Mouse (Mus musculus) heart, adult 2 months (tissue): Measurements from ENCODE around the gene Zcchc3.

Source experiments
- CTCF ChIP-seq: fragments of 200-600 bp; IDR thresholded peaks from 2 replicates; pipeline ENCODE4 v1.8.1; 2022; ENCODE audit warnings: antibody characterized with exemption, mild to moderate bottlenecking, moderate library complexity
- EP300 ChIP-seq: fragments of 200-500 bp; IDR thresholded peaks from 2 replicates; pipeline ENCODE4 v1.6.1; 2011; ENCODE audit warnings: low read depth, low read length, control low read depth; ENCODE audit not compliant: insufficient read depth
- POLR2A ChIP-seq: fragments of 200-500 bp; IDR thresholded peaks from 2 replicates; pipeline ENCODE4 v1.6.1; 2011; ENCODE audit warnings: mild to moderate bottlenecking, low read depth, low read length, control low read depth; ENCODE audit not compliant: insufficient read depth

- no peak for TF ChIP-seq CTCF
- no peak for TF ChIP-seq POLR2A
- TF ChIP-seq EP300: no peak
These were observed 1.6 kb downstream of the Zcchc3 start for GRCm38 (mm10) chr2:152413158-152413764.
